Mouse (Mus musculus) liver, postnatal 0 days (tissue): ENCODE results near the gene Tspan18. TPM values are rescaled to one million over a fixed set of nuclear protein-coding genes. Genes with fewer than 3 reads are reported as not detected.

Experiments used
- ATAC-seq: fragments of 200-750 bp; cut with Nextera tagmentation; 2 replicates; pipeline ENCODE4 v1.8.0; 2017; ENCODE audit warnings: mild to moderate bottlenecking, moderate library complexity
- DNase-seq: peaks from one replicate; pipeline ENCODE4 v3.0.0-alpha.2; 2016
- H3K27ac ChIP-seq: fragments of 300-500 bp; sonication (generic); 2 replicates; pipeline ENCODE4 v1.5.1; 2014; ENCODE audit warnings: antibody characterized with exemption, moderate library complexity, mild to moderate bottlenecking, low read depth
- H3K27me3 ChIP-seq: fragments of 300-500 bp; sonication (generic); 2 replicates; pipeline ENCODE4 v1.6.1; 2014; ENCODE audit warnings: low read length, control low read depth, mixed read lengths; ENCODE audit not compliant: insufficient read depth
- H3K36me3 ChIP-seq: fragments of 300-500 bp; sonication (generic); replicated peaks from 2 replicates; pipeline ENCODE4 v1.6.1; 2014; ENCODE audit warnings: mild to moderate bottlenecking, control low read depth, low read length, moderate library complexity, mixed read lengths; ENCODE audit not compliant: insufficient read depth
- H3K4me1 ChIP-seq: fragments of 300-500 bp; sonication (generic); 2 replicates; pipeline ENCODE4 v1.6.1; 2014; ENCODE audit warnings: antibody characterized with exemption, mild to moderate bottlenecking, control low read depth; ENCODE audit not compliant: insufficient read depth
- H3K4me2 ChIP-seq: fragments of 300-500 bp; sonication (generic); 2 replicates; pipeline ENCODE4 v1.6.1; 2014; ENCODE audit warnings: low read depth, mild to moderate bottlenecking, low read length, moderate library complexity, mixed read lengths
- H3K4me3 ChIP-seq: fragments of 300-500 bp; sonication (generic); 2 replicates; pipeline ENCODE4 v1.5.1; 2014; ENCODE audit warnings: low read depth, low read length
- H3K9ac ChIP-seq: fragments of 300-500 bp; sonication (generic); replicated peaks from 2 replicates; pipeline ENCODE4 v1.6.1; 2014; ENCODE audit warnings: mild to moderate bottlenecking, moderate library complexity
- H3K9me3 ChIP-seq: fragments of 300-500 bp; sonication (generic); 2 replicates; pipeline ENCODE4 v1.6.1; 2016; ENCODE audit warnings: mild to moderate bottlenecking, control low read depth, low read length, mixed read lengths
- CTCF ChIP-seq: sonication (generic); IDR thresholded peaks from 2 replicates; pipeline ENCODE4 v1.5.1; 2016; ENCODE audit warnings: antibody characterized with exemption, low read depth
- EP300 ChIP-seq: IDR thresholded peaks from 2 replicates; pipeline ENCODE4 v1.6.1; 2016; ENCODE audit warnings: antibody characterized with exemption, low read depth, mild to moderate bottlenecking
- WGBS: fragments of 180-500 bp; shearing (Covaris S2); extraction: QIAGEN DNeasy Blood & Tissue Kit; methylation state at CpG from one replicate; pipeline ENCODE4 v1.1.7; 2014; ENCODE audit not compliant: insufficient replicate concordance; 5-methylcytosine and 5-hydroxymethylcytosine counted together
- polyA plus RNA-seq: library from polyadenylated mRNA; unstranded; fragments of >200 nt; fragmentation: Nextera tagmentation; extraction: Ambion mirVana; gene quantifications from 2 replicates; pipeline ENCODE4 v1.2.1, GENCODE M21; 2015

Tspan18 gene
- polyA plus RNA-seq, 1 experiment from 2014 or later: 2.6 TPM

DNA sequence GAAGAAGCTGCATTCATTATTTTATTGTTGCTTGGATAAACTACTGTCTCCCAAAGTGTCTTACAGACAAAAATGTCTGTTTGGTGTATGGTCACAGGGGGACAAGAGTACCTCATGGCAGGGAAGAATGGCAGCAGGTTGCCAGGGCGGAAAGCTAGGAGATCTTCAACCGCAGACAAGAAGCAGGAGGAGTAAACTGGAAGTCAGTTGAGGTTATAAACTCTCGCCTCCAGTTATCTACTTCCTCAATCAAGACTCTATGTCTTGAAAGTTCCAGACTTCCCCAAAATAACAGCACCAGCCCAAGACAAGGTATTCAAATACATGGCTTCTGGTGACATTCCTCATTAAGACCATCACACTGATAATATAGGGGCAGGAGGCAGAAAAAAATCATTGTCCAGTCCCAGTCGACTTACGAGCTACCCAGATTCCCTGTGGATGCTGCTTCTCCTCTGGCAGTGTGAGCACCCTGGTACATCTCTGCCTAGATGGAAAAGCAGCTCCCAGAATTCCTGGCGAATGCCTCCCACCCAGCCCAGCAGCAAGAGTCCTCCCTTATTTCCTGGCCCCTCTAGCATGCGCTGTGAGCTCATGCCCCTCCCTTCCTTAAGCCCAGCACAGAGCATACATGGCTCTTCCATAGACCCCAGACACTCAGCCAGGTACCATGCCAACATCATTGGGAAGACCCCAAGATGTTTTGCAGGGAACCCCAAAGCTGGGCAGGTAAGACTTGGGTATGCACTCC is 172.2 kb downstream of the Tspan18 start:
- no peaks in the 10 kb centered on the region for H3K9me3 ChIP-seq
- no peak overlapping the region for H3K4me3 ChIP-seq
- ATAC-seq (no peak), DNase-seq (no peak)
- H3K9ac ChIP-seq: no peak overlapping the region
- H3K36me3 ChIP-seq: no peaks in the 10 kb centered on the region
- no peak overlapping the region for H3K4me2 ChIP-seq
- H3K27me3 ChIP-seq: peaks cover 3% of the 10 kb centered on the region; the same call in 1 of the 2 replicates
- no peak for TF ChIP-seq CTCF
- TF ChIP-seq EP300: no peak
- H3K27ac ChIP-seq: peak overlapping the region; percentile 66
- 23% methylated on average over 7 of the region's 7 CpGs for WGBS
- peaks cover 16% of the 10 kb centered on the region for H3K4me1 ChIP-seq

DNA sequence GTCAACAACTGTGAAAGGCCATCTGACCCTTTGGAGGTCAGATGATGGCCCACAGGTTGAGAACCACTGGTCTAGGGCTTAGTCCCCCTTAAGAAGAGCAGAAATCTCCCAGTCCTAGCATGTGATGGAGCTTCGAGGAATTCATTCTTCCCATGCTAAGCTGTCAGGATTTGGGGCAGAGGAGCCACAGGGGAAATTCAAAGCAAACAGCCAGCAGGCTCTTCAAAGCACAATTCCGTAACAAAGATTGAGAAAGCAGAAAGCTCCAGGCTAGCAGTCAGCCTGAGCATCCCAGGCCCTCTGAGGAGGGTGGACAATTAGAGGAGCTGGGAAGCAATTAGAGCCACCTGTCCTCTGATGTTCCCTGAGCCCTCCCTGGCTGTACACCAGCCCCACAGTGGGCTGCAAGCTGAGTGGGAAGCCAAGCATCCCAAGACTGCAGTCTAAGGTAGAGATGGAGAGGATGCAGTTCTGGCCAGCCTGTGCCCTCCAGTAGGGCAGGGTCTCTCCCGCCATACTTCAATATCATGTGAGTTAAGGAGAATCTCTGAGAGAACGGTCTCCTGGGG is 173.8 kb downstream of the Tspan18 start:
- Histone ChIP-seq H3K4me1 (peaks cover 12% of the 10 kb centered on the region), H3K4me2 (no peak overlapping the region), H3K9ac (no peak overlapping the region), H3K27ac (no peak overlapping the region), H3K36me3 (no peaks in the 10 kb centered on the region), H3K9me3 (no peaks in the 10 kb centered on the region), H3K4me3 (no peak overlapping the region), H3K27me3 (peaks cover 3% of the 10 kb centered on the region; the same call in 1 of the 2 replicates)
- ATAC-seq: no peak
- no peak for DNase-seq
- TF ChIP-seq CTCF (no peak), EP300 (no peak)
- 78% methylated on average over 4 of the region's 4 CpGs for WGBS

DNA sequence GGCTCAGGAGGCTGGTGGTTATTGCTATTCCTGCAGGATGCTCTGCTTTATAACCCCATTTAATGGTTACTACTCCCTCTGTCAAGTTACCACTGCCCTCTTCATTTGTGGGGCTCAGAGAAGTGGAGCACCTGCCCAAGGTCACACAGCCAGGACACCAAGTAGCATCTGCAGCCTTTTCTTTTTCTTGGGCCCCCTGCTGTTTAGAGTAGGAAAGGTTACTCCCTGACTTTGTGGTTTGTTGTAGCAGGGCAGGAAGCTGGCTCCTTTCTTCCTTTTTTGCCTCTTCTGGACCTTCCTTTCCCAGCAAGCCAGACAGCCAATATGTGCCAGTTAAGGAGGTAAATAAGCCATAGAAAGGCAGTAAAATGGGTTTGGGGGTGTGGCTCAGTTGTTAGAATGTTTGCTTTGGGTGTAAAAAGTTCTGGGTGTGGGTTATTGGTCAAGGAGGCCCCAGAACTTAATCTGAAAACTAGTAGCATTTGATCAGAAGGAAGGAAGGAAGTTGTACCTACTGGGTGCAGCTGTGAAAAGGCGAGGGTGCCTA is 179.7 kb downstream of the Tspan18 start:
- H3K36me3 ChIP-seq: no peaks in the 10 kb centered on the region
- H3K4me3 ChIP-seq: no peak overlapping the region
- H3K9ac ChIP-seq: no peak overlapping the region
- peaks cover 2% of the 10 kb centered on the region; the same call in 1 of the 2 replicates for H3K27me3 ChIP-seq
- ATAC-seq: no peak
- no peaks in the 10 kb centered on the region for H3K9me3 ChIP-seq
- peak; percentile 22 for TF ChIP-seq CTCF
- TF ChIP-seq EP300: no peak
- H3K27ac ChIP-seq: no peak overlapping the region
- H3K4me2 ChIP-seq: no peak overlapping the region
- WGBS: 31% methylated on average over 1 of the region's 1 CpGs
- DNase-seq: no peak
- no peaks in the 10 kb centered on the region for H3K4me1 ChIP-seq

DNA sequence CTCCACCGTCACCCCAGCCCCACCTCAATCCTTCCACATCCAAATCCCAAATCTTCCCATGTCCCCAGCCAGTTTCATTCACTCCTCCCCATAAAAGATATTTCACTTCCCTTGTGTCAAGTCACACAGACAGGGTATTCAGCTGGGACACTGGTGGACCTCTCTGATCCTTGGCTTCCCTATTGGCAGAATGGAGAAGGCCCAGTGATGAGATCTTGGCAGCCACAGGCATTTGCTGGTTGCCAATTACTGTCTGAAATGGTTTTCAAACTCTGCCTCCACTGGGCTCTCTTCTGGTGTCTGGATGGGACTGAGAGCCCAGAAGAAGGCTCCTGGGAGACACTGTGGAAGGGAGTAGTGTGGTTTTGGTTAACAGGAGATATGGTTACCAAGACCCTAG is 180.5 kb downstream of the Tspan18 start:
- no peak for ATAC-seq

DNA sequence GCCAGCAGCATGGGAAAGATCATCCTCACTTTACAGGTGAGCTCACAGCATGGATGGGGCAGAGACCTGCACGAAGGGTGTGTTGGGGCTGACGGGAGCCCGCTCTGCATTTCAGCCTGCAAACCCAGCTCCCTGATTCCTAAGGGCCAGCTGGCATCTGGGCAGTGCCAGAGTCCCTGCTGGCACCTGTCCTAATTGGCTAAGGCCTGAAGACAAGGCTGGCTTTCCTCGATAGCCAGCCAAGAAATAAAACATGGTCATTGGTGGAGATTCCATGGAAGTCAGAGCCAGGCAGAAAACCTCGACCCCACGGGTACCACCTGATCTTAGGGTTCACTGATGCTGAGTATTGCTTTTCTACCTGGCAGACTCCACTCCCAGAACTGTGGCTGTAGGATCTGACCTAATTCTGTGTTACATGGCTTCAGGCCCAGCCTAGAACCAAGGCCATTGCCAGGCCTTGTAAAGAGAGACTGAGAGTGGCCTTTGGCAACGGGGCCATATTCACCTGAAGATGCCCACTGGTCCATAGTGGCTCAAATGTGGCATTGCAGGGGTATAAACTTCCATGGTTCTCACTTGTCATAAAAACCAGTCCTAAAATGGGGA is 181.3 kb downstream of the Tspan18 start:
- no peaks in the 10 kb centered on the region for H3K9me3 ChIP-seq
- 71% methylated on average over 7 of the region's 7 CpGs for WGBS
- no peak overlapping the region for H3K4me3 ChIP-seq
- DNase-seq: no peak
- no peak for TF ChIP-seq EP300
- TF ChIP-seq CTCF: no peak
- no peak for ATAC-seq
- H3K36me3 ChIP-seq: no peaks in the 10 kb centered on the region
- H3K9ac ChIP-seq: no peak overlapping the region
- H3K4me1 ChIP-seq: no peaks in the 10 kb centered on the region
- no peak overlapping the region for H3K4me2 ChIP-seq
- H3K27me3 ChIP-seq: no peaks in the 10 kb centered on the region
- no peak overlapping the region for H3K27ac ChIP-seq

More for the DNA sequence above, 180.5 kb downstream of the Tspan18 start:
- DNase-seq: no peak
- no peak overlapping the region for H3K27ac ChIP-seq
- H3K4me1 ChIP-seq: no peaks in the 10 kb centered on the region
- H3K9ac ChIP-seq: no peak overlapping the region
- no peak overlapping the region for H3K4me3 ChIP-seq
- H3K36me3 ChIP-seq: no peaks in the 10 kb centered on the region
- TF ChIP-seq CTCF (no peak), EP300 (no peak)
- H3K4me2 ChIP-seq: no peak overlapping the region
- no peaks in the 10 kb centered on the region for H3K27me3 ChIP-seq
- 74% methylated on average over 1 of the region's 1 CpGs for WGBS
- no peaks in the 10 kb centered on the region for H3K9me3 ChIP-seq

DNA sequence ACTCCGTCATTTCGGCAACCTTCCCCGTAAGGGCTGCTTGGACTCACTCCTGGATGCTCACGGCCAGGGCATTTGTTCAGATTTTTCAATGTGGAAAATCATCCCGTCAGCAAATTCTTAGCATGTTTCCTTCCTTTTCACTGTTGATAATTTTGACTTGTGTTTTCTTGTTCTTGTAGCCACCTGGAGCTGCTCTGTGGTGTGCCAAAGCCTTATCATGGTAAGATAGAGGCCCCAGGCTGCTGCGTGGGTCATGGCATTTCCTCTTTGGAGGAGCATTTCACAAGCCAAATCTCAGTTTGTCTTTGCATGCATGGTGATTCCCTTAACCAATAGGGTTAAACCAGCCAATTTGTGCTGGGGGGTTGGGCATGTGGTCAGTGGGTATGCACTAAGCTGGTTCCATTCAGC is 182.1 kb downstream of the Tspan18 start:
- H3K4me1 ChIP-seq: no peaks in the 10 kb centered on the region
- H3K4me2 ChIP-seq: no peak overlapping the region
- no peak overlapping the region for H3K27ac ChIP-seq
- no peaks in the 10 kb centered on the region for H3K27me3 ChIP-seq
- H3K36me3 ChIP-seq: no peaks in the 10 kb centered on the region
- TF ChIP-seq EP300: no peak
- TF ChIP-seq CTCF: no peak
- H3K4me3 ChIP-seq: no peak overlapping the region
- DNase-seq (no peak), ATAC-seq (no peak)
- 52% methylated on average over 6 of the region's 6 CpGs for WGBS
- H3K9me3 ChIP-seq: no peaks in the 10 kb centered on the region
- no peak overlapping the region for H3K9ac ChIP-seq

Other genes with a start within 250 kb of the Tspan18 start
- 4.0 and 5.7 TPM in 2 replicates for gene Trp53i11, start 147.0 kb downstream of the Tspan18 start, polyA plus RNA-seq
- 81.0 and 87.7 TPM in 2 replicates for gene Cd82, start 128.6 kb upstream of the Tspan18 start, polyA plus RNA-seq
- not detected in 2 replicates for gene Gm10803, start 226.1 kb upstream of the Tspan18 start, polyA plus RNA-seq